Mouse (Mus musculus) olfactory bulb, adult 2 months (tissue): Measurements from ENCODE around the gene Hsd17b3.

ENCODE experiments used
- CTCF ChIP-seq: fragments of 200-500 bp; IDR thresholded peaks from 2 replicates; pipeline ENCODE4 v1.5.1; 2012; ENCODE audit warnings: low read depth, mild to moderate bottlenecking, low read length, moderate library complexity; ENCODE audit not compliant: insufficient read depth
- POLR2A ChIP-seq: fragments of 200-500 bp; IDR thresholded peaks from 2 replicates; pipeline ENCODE4 v1.6.1; 2012; ENCODE audit warnings: mild to moderate bottlenecking, low read depth, low read length, moderate library complexity; ENCODE audit not compliant: insufficient read depth

- TF ChIP-seq POLR2A = no peak
- no peak for TF ChIP-seq CTCF
Measured at GRCm38 (mm10) chr13:64024803-64025202, 64.2 kb downstream of the Hsd17b3 start.
